32 mouse cellular contexts compared by ENCODE assay signal in genomic region chr12:21333766-21334165, GRCm38 (mm10).
"Had no signal": no experiment of that assay in that cellular context is flagged by ENCODE, and none has a peak within 500 bp of the region (broad histone marks: within the 10 kb centered on the region; RNA-seq: fewer than 3 reads in every experiment).

No protein-coding gene starts in this region.

- H3K4me3 ChIP-seq: heart, embryonic 12.5 days; heart, embryonic 13.5 days; heart, embryonic 15.5 days; hindbrain, embryonic 10.5 days; hindbrain, embryonic 12.5 days; hindbrain, embryonic 13.5 days; hindbrain, embryonic 15.5 days; kidney, embryonic 15.5 days; layer of hippocampus, adult 2 months; left cerebral cortex, adult 2 months had no signal

- H3K9me3 ChIP-seq: heart, embryonic 12.5 days; heart, embryonic 13.5 days; heart, embryonic 15.5 days; hindbrain, embryonic 10.5 days; hindbrain, embryonic 12.5 days; hindbrain, embryonic 13.5 days; hindbrain, embryonic 15.5 days; kidney, embryonic 15.5 days had no signal

- H3K4me2 ChIP-seq: heart, embryonic 11.5 days; heart, embryonic 12.5 days; heart, embryonic 13.5 days; heart, embryonic 15.5 days; hindbrain, embryonic 12.5 days; hindbrain, embryonic 13.5 days; hindbrain, embryonic 14.5 days; hindbrain, embryonic 15.5 days; kidney, embryonic 15.5 days had no signal

- DNase-seq: heart, postnatal 10 days; heart, postnatal 36 days; heart, postnatal 4 days; kidney, adult 11 months; kidney, adult 18-20 months; kidney, adult 2 months; kidney, adult 8-10 months; kidney, adult 9 months; kidney, postnatal 10 days; kidney, postnatal 14 days; kidney, postnatal 25 days; kidney, postnatal 36 days; kidney, postnatal 4 days; layer of hippocampus, adult 9-11 months; layer of hippocampus, postnatal 36 days had no signal

- H3K9ac ChIP-seq: heart, embryonic 12.5 days; heart, embryonic 13.5 days; heart, embryonic 15.5 days; hindbrain, embryonic 12.5 days; hindbrain, embryonic 13.5 days; hindbrain, embryonic 14.5 days; hindbrain, embryonic 15.5 days; kidney, embryonic 15.5 days had no signal

- H3K4me1 ChIP-seq: hindbrain, embryonic 10.5 days; hindbrain, embryonic 12.5 days; hindbrain, embryonic 13.5 days; hindbrain, embryonic 15.5 days; kidney, embryonic 15.5 days had no signal

- ATAC-seq: hindbrain, embryonic 16.5 days; hindbrain, postnatal 0 days; inflammation-experienced regulatory T-cells, adult 6 months; intestine, postnatal 0 days had no signal

- H3K27me3 ChIP-seq: heart, embryonic 12.5 days; heart, embryonic 13.5 days; heart, embryonic 15.5 days; hindbrain, embryonic 12.5 days; hindbrain, embryonic 13.5 days; hindbrain, embryonic 15.5 days; kidney, embryonic 15.5 days had no signal

- H3K27ac ChIP-seq: heart, embryonic 13.5 days; heart, embryonic 15.5 days; hindbrain, embryonic 10.5 days; hindbrain, embryonic 12.5 days; hindbrain, embryonic 13.5 days; hindbrain, embryonic 14.5 days; hindbrain, embryonic 15.5 days; hindbrain, postnatal 0 days; kidney, embryonic 15.5 days; kidney, postnatal 0 days; layer of hippocampus, adult 2 months; left cerebral cortex, adult 2 months had no signal
